In the genomic region with DNA sequence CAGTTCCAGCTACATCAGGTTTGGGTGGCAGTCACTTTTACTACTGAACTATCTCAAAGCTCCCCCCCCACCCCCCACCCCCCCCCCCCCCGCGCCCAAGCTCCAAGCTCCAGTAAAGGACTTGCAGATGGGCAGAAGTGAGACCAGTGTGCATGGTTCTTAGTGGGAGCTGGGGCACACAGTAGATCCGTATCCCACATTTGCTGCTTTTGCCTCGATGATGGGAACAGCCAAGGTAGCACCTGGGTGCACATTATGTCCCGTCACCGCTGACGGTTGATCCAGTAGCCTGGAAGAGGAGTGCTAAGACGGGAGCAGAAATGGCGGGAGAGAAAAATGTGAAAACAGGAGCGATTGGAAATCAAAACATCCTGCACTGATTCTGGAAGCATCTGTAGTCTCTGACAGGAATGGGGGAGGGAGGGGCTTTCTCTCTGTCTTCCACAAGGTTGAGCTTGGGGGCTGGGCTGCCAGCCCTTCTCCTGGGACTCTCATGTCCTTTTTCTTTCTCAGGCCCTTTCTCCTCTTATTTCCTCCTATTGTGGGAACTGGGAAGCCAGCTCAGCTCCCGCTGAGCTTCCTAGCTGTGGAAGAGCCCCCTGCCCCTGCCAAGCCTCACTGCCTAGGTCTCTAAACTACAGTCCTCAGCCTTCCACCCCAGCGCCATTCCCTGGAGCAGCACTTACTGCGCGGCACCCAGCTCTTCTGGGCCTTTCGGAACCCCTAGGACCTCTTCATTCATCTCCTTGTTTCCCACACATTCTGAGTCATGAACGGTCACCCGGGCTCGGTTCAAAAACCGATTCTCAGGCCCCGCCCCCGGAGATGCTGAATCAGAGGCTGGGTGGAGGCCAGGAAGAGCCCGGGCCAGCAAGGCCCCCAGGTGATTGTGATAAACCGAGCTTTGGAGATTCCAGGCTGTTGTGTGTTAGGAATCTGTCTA, we compare ENCODE assay signal across 8 mouse cellular contexts. TPM values are rescaled to one million over a fixed set of nuclear protein-coding genes. Genes with fewer than 3 reads are reported as not detected.
DNase-seq lines count a peak whose midpoint lies in the region; ATAC-seq and TF ChIP-seq lines count a peak whose summit lies in the region.

No protein-coding gene starts in this region.

- 3% methylated on average over 22 of the region's 23 CpGs for WGBS in embryonic facial prominence, embryonic 15.5 days
- WGBS in heart, embryonic 15.5 days = 3% methylated on average over 22 of the region's 23 CpGs
- WGBS in kidney, postnatal 0 days = 9% methylated on average over 22 of the region's 23 CpGs

- H3K4me1 ChIP-seq in E14TG2a.4 (replicated peaks; ENCODE audit: low read depth, low read length) = peaks cover 50% of the 10 kb centered on the region
- peaks cover 13% of the 10 kb centered on the region for H3K4me1 ChIP-seq in embryonic facial prominence, embryonic 15.5 days
- peaks cover 10% of the 10 kb centered on the region for H3K4me1 ChIP-seq in heart, embryonic 15.5 days (replicated peaks)
- H3K4me1 ChIP-seq in kidney, postnatal 0 days (replicated peaks; ENCODE audit: insufficient read depth, low read length) = peaks cover 9% of the 10 kb centered on the region; the same call in 1 of the 2 replicates
- peaks cover 10% of the 10 kb centered on the region for H3K4me1 ChIP-seq in testis, adult 2 months (ENCODE audit: control insufficient read depth, insufficient read depth, low read length)

- 0 out of 2 replicates have a peak overlapping the region, but pooled peaks have one; percentile 39 for H3K27ac ChIP-seq in embryonic facial prominence, embryonic 15.5 days (replicated peaks)
- peak overlapping the region; percentile 58 for H3K27ac ChIP-seq in heart, embryonic 15.5 days
- H3K27ac ChIP-seq in kidney, postnatal 0 days = no peak overlapping the region
- H3K27ac ChIP-seq in testis, adult 2 months (ENCODE audit: control insufficient read depth, insufficient read depth, low read depth, low read length) = no peak overlapping the region

- 0 out of 2 replicates have a peak overlapping the region, but pooled peaks have one; percentile 5 for H3K9ac ChIP-seq in embryonic facial prominence, embryonic 15.5 days
- peak overlapping the region; percentile 10 for H3K9ac ChIP-seq in heart, embryonic 15.5 days
- H3K9ac ChIP-seq in kidney, postnatal 0 days (ENCODE audit: low read depth, low read length) = peak overlapping the region; percentile 44; the same call in 1 of the 2 replicates

- H3K4me3 ChIP-seq in E14TG2a.4 (replicated peaks; ENCODE audit: low read length) = peak overlapping the region; percentile 70
- H3K4me3 ChIP-seq in embryonic facial prominence, embryonic 15.5 days (replicated peaks) = peak overlapping the region; percentile 34
- peak overlapping the region; percentile 45 for H3K4me3 ChIP-seq in heart, embryonic 15.5 days
- peak overlapping the region; percentile 27 for H3K4me3 ChIP-seq in kidney, postnatal 0 days (replicated peaks; ENCODE audit: low read depth, low read length)
- peak overlapping the region; percentile 11; the same call in 1 of the 2 replicates for H3K4me3 ChIP-seq in testis, adult 2 months (ENCODE audit: control insufficient read depth, low read depth, low read length)

- peak overlapping the region; percentile 56 for H3K4me2 ChIP-seq in embryonic facial prominence, embryonic 15.5 days (replicated peaks)
- H3K4me2 ChIP-seq in heart, embryonic 15.5 days = peak overlapping the region; percentile 82
- H3K4me2 ChIP-seq in kidney, postnatal 0 days (ENCODE audit: low read length) = peak overlapping the region; percentile 66

- no peaks in the 10 kb centered on the region for H3K27me3 ChIP-seq in E14TG2a.4 (ENCODE audit: insufficient read depth, low read length)
- no peaks in the 10 kb centered on the region for H3K27me3 ChIP-seq in embryonic facial prominence, embryonic 15.5 days
- no peaks in the 10 kb centered on the region for H3K27me3 ChIP-seq in heart, embryonic 15.5 days
- no peaks in the 10 kb centered on the region for H3K27me3 ChIP-seq in kidney, postnatal 0 days (ENCODE audit: insufficient read depth, low read length)
- no peaks in the 10 kb centered on the region for H3K27me3 ChIP-seq in testis, adult 2 months (ENCODE audit: control insufficient read depth, insufficient read depth, low read length)

- no peak for TF ChIP-seq CTCF in E14TG2a.4 (conservative IDR thresholded peaks at IDR 0.05; ENCODE audit: low read length)
- TF ChIP-seq CTCF in kidney, postnatal 0 days (IDR thresholded peaks at IDR 0.05; ENCODE audit: low read depth) = no peak
- no peak for TF ChIP-seq CTCF in testis, adult 2 months (IDR thresholded peaks at IDR 0.05; ENCODE audit: control insufficient read depth, insufficient read depth, insufficient replicate concordance, low read depth, low read length)

- peak; percentile 83 for DNase-seq in adrenal gland, postnatal 25 days
- peak; percentile 46 for DNase-seq in kidney, postnatal 0 days (ENCODE audit: low spot score)
- DNase-seq in lung, postnatal 4 days = peak; percentile 30 to 37
- no peak for DNase-seq in spleen, postnatal 10 days (ENCODE audit: low spot score in 2 of 2)

- TF ChIP-seq POLR2A in testis, adult 2 months (IDR thresholded peaks at IDR 0.05; ENCODE audit: control insufficient read depth, low read depth, low read length) = no peak

- no peaks in the 10 kb centered on the region for H3K36me3 ChIP-seq in E14TG2a.4 (ENCODE audit: insufficient read depth, low read length)
- H3K36me3 ChIP-seq in embryonic facial prominence, embryonic 15.5 days = no peaks in the 10 kb centered on the region
- H3K36me3 ChIP-seq in heart, embryonic 15.5 days = no peaks in the 10 kb centered on the region
- no peaks in the 10 kb centered on the region for H3K36me3 ChIP-seq in kidney, postnatal 0 days (ENCODE audit: insufficient read depth, low read length)
- H3K36me3 ChIP-seq in testis, adult 2 months (ENCODE audit: control insufficient read depth, insufficient read depth, low read length) = no peaks in the 10 kb centered on the region

- H3K9me3 ChIP-seq in E14TG2a.4 (ENCODE audit: low read length) = peaks cover 25% of the 10 kb centered on the region
- no peaks in the 10 kb centered on the region for H3K9me3 ChIP-seq in embryonic facial prominence, embryonic 15.5 days (replicated peaks)
- no peaks in the 10 kb centered on the region for H3K9me3 ChIP-seq in heart, embryonic 15.5 days (replicated peaks)
- no peaks in the 10 kb centered on the region for H3K9me3 ChIP-seq in kidney, postnatal 0 days (replicated peaks; ENCODE audit: low read length)

- no peak for ATAC-seq in embryonic facial prominence, embryonic 15.5 days (ENCODE audit: insufficient number of reproducible peaks, low FRiP score, low TSS enrichment, low read depth)
- ATAC-seq in heart, embryonic 15.5 days (replicated peaks; ENCODE audit: insufficient number of reproducible peaks, insufficient read depth, low FRiP score, low read depth) = peak; percentile 58
- no peak for ATAC-seq in kidney, postnatal 0 days (replicated peaks; ENCODE audit: low FRiP score, low read depth)

RNA-seq across cellular contexts. Expression of a gene that starts 10.6 kb away (rescaled TPM):
- total RNA-seq in adrenal gland, postnatal 25 days (2021) = 5.3 and 6.4 TPM in 2 replicates
- polyA plus RNA-seq in embryonic facial prominence, embryonic 15.5 days (2015; fragmentation: Nextera tagmentation; extraction: Ambion mirVana) = 11.0 and 11.4 TPM in 2 replicates
- 11.2 and 12.7 TPM in 2 replicates for polyA plus RNA-seq in heart, embryonic 15.5 days (2015; fragmentation: Nextera tagmentation; extraction: Ambion mirVana)
- polyA plus RNA-seq in kidney, postnatal 0 days (2015; fragmentation: Nextera tagmentation; extraction: Ambion mirVana) = 8.5 and 8.8 TPM in 2 replicates
- 11.7 and 11.9 TPM in 2 replicates for polyA plus RNA-seq in testis, adult 2 months (2012; rRNA removed)

Comparison
In these comparisons a context has a peak if more than half of its experiments do, and no peak if none do; other contexts are left out.
1. H3K4me3 ChIP-seq: peak in every context shown above with its lines; median percentile 70 in E14TG2a.4; 45 in heart, embryonic 15.5 days; 34 in embryonic facial prominence, embryonic 15.5 days; 27 in kidney, postnatal 0 days; 11 in testis, adult 2 months.
2. DNase-seq: peak in adrenal gland, postnatal 25 days (single experiment), kidney, postnatal 0 days (single experiment) and lung, postnatal 4 days (2 of 2); none in spleen, postnatal 10 days (0 of 2).
3. H3K27ac ChIP-seq: peak in embryonic facial prominence, embryonic 15.5 days (single experiment) and heart, embryonic 15.5 days (single experiment); none in kidney, postnatal 0 days (single experiment) and testis, adult 2 months (single experiment).
4. Peak in every context shown above with its lines, with median percentiles within 50 percentile points of each other: H3K4me2 ChIP-seq and H3K9ac ChIP-seq.